Mouse (Mus musculus) gastrocnemius, postnatal 4 days (tissue): Measurements from ENCODE around the gene Map4. TPM values are rescaled to one million over a fixed set of nuclear protein-coding genes. Genes with fewer than 3 reads are reported as not detected.
A peak's percentile ranks its signal among the peaks of the same experiment; 100 is the strongest.

ENCODE experiments used
- DNase-seq, 2 experiments: peaks; one replicate each; pipeline ENCODE4 v3.0.0; 2021 to 2022; ENCODE audit warnings: low spot score in 2 of 2, mixed read lengths in 2 of 2
- total RNA-seq, 2 experiments: library from RNA; stranded (reverse); gene quantifications; 2 replicates each; pipeline ENCODE4 v1.2.3; 2021

Map4 gene
- total RNA-seq, 2 experiments from 2014 or later, result 510 to 546 TPM

GRCm38 (mm10) chr9:109985416-109985815, 54.2 kb downstream of the Map4 start:
- DNase-seq, result peak in 1 of 2 experiments; percentile 43

GRCm38 (mm10) chr9:109989084-109989483, 57.8 kb downstream of the Map4 start:
- DNase-seq, result no peak

DNA sequence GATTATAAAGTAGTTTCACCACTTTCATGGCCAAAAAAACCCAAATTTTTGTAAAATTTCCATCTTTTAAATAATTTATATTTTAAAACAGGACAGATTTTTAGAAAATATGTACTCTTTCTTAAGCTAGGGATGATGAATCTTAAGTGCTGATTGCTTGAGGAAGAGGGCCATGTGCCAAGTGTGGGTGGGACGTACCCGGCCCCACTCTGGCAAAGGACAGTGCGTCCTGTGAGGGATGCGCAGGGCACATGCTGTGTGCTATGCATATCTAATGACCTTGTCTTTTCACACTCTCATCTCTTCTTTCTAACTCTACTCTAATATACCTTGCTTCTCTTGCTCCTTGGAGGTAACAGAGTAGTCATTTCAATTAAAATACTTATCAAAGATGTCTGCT, 66.2 kb downstream of the Map4 start:
- no peak for DNase-seq

GRCm38 (mm10) chr9:110001946-110002345, 70.7 kb downstream of the Map4 start:
- DNase-seq, result no peak

GRCm38 (mm10) chr9:110002413-110002812, 71.2 kb downstream of the Map4 start:
- no peak for DNase-seq

DNA sequence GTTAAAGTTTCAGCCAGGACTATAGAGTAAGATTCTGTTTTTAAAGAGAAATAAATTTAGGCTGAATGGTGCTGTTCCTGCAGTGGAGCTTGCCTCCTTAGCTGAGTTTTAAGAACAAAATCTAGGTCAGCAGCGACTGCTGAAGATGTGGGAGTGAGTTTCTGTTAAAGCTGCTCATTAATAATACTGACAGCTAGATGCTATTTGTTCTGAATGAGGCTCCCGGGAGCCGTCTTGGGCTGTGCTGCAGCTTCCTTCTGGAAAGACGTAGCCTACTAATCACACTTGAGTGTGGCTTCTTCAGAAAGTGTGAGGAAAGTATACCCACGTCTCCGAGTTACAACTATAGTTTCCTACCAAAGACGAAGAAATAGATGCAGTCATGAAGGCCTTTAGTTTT, 88.0 kb downstream of the Map4 start:
- DNase-seq, result no peak

- DNase-seq, result no peak
Measured at GRCm38 (mm10) chr9:110020405-110020804, 89.1 kb downstream of the Map4 start.

DNA sequence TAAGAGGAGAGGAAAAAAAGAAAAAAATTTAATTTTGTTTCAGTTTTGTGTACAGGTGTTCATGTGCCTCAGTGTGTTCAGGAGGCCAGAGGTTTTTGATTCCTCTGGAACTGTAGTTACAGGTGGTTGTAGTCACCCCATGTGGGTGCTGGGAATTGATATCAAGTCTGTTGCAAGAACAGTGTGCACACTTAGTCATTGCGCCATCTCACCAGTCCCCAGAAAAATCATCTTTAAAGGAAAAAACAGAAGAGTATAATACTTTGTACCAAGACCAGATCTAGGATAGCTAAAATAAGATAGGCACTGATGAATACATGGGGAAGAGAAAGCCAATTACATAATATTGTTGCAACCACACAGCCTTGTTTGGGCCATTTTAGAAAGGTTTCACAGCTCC, 90.2 kb downstream of the Map4 start:
- no peak for DNase-seq

- no peak for DNase-seq
Measured at GRCm38 (mm10) chr9:110022151-110022550, 90.9 kb downstream of the Map4 start.

GRCm38 (mm10) chr9:110035091-110035490, 103.8 kb downstream of the Map4 start:
- DNase-seq, result no peak

DNA sequence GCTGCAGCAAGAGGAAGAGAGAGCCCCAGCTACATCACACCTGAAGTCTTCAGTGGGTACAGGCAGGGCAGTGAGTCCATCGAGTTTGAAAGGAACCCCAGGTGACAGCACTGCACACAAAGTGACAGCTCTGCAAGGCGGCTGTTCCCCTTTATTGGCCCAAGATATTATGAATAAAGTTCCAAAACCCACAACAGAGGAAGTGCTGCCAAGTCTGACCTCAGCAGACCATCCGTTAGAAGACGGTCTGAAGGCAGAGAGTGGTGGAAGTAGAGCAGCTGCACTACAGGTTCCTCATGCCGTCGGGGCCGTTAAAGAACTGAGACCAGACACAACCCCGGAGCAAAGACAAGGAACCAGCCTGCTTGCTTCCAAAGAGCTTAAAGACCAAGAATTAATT, 106.6 kb downstream of the Map4 start:
- no peak for DNase-seq

- no peak for DNase-seq
Measured at GRCm38 (mm10) chr9:110038485-110038884, 107.2 kb downstream of the Map4 start.

- DNase-seq, result no peak
Measured at GRCm38 (mm10) chr9:110044373-110044772, 113.1 kb downstream of the Map4 start.

DNA sequence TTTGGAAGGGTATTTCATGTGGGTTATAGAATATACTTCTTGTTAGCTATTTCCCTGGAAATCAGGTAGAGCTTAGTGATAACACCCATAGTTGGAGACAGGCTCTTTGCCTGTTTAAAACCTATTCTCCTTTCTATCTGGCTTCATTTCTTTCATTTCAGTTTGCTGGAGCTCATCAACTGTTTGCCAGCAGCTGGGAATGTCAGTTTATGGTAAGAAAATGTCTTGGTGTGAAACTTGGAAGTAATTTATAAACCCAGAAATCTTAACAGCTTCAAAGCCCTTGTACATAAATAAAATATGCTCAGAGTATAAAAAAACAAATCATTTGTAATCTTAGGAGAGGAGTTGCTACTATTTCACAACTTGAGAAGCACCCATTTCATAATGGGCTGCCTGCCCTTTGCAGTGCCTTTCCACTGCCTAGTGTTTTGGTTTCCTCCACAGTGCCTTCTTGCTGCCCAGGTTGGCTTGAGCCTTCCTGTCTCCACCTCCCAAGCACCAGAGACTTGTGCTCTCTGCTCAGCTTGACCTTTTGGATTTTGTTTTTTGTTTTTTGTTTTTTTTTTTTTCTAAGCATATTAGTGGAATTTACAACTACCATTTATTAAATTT, 114.6 kb downstream of the Map4 start:
- DNase-seq, result no peak

DNA sequence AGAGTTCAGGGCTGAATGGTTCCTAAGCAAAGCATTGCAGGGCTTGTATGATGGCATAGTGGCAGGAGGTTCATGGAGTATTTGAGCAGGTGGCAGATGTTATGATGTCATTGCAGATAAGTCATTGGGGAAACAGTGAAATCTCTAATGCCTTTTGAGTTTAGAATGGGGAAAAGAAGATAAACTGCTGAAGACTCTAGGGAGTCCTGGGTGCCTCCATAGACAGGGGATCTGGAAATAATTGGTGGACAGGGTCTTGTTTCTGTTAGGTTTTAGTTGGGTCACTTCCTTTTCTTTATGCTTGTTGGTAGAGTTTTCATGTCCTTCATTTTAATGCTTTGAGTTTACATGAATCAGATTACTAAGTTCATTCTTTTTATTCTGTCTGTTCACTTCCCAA, 116.0 kb downstream of the Map4 start:
- no peak for DNase-seq

- DNase-seq, result no peak
Measured at GRCm38 (mm10) chr9:110047857-110048256, 116.6 kb downstream of the Map4 start.

- DNase-seq, result no peak
Measured at GRCm38 (mm10) chr9:110051184-110051583, 119.9 kb downstream of the Map4 start.

- DNase-seq, result no peak
Measured at GRCm38 (mm10) chr9:110051869-110052661, 120.8 kb downstream of the Map4 start.

DNA sequence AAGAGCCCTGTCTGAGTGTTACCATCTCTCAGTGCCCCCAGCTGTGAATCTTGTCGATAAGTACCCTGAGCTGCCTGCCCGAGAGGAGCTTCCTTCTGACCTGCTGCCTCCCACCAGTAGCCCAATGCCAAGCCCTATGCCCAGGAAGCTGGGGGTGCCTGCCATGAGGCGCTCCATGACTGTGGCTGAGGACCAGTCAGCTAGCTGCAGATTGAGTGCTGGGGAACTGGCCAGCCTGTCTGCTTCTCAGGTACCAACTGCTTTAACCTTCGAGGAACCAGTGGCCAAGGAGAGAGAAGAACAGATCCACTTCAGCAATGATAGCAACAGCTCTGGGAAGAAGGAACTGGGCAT, 121.7 kb downstream of the Map4 start:
- DNase-seq, result no peak

DNA sequence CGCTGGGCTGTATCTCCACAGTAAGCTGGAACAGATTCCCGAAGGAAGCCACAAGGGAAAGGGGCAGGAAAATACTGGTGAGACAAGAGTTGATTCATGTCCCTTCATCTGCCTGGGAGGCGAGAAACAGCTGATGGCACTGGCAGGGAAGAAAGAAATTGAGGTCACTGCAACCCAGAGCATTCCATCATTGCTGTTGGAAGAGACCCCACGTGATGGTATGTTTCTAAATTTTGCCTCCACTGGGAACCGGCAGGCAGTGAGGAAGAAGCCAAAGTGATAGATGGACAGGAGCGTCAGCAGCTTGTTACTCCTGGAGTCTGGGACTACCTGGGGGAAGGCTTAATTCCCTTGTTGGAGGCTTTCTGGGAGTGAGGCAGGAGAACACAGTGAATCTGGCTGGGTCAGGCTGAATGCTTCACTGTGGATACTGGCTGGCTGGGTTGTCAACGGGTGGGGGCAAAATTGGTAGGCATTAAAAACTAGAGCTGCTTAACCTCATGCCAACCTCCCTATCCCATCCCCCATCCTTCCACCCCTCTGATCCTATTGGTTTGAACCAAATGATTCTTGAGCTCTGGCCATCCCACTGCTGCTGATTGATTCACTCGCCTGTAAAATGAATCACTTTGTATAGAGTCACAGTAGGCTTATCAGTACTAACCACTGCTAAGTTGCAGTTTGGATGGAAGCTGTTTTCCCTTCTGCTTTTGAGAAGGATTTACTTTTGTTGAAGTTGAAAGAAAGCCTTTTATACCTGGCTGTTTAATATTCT, 122.2 kb downstream of the Map4 start:
- no peak for DNase-seq

DNA sequence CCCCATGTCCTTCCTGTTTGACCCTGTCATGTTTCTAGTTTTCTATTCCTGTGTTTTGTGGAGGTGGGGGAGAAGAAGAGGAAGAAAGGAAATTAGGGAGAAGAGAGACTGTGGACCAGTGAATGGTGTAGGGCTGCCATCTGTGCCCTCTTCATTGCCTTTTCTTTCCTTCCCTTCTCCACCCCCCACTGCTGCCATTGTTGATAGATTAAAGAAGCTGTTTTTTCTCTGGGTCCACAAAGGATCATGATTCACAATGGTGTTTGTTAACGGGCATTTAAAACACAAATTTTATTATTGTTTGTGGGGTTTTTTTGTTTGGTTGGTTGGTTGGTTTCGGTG, 122.8 kb downstream of the Map4 start:
- DNase-seq, result no peak

GRCm38 (mm10) chr9:110054781-110055180, 123.5 kb downstream of the Map4 start:
- DNase-seq, result no peak
